Mouse (Mus musculus) left cerebral cortex, adult 18-20 months (tissue): Measurements from ENCODE around the gene G0s2. TPM values are rescaled to one million over a fixed set of nuclear protein-coding genes. Genes with fewer than 3 reads are reported as not detected.

Experiments
- DNase-seq, 2 experiments: peaks; one replicate each; pipeline ENCODE4 v3.0.0; 2021 to 2022; ENCODE audit warnings: low spot score in 2 of 2, mixed read lengths in 1 of 2
- long read RNA-seq, 2 experiments: library from polyadenylated mRNA; stranded (forward); transcript quantifications; one replicate each; pipeline ENCODE4 v2.0.0; 2021
- total RNA-seq, 2 experiments: library from RNA; stranded (reverse); gene quantifications; 2 replicates each; pipeline ENCODE4 v1.2.3; 2021

G0s2 gene
- 1 to 10 TPM; 7.3 to 8.0 TPM for total RNA-seq
- long read RNA-seq, experiment 1, transcript G0s2-201 (2 exons, 871 nt) = major isoform, 5 of 5 reads
- long read RNA-seq, experiment 1, partial matches to known transcripts = 0 of 5 reads
- long read RNA-seq, experiment 1, other reads (novel, unspliced or antisense) = 0 of 5 reads
- long read RNA-seq, experiment 2, transcript G0s2-201 (2 exons, 871 nt) = major isoform, 6 of 6 reads
- long read RNA-seq, experiment 2, partial matches to known transcripts = 0 of 6 reads
- long read RNA-seq, experiment 2, other reads (novel, unspliced or antisense) = 0 of 6 reads

- peak; percentile 47 for DNase-seq
These were observed at the start of gene G0s2 for GRCm38 (mm10) chr1:193272916-193273601. G0s2 (minus strand) TSS chr1:193273217.

- DNase-seq = peak in 1 of 2 experiments; percentile 34
These were observed 47.4 kb upstream of the G0s2 start for GRCm38 (mm10) chr1:193320398-193320797.

- no peak for DNase-seq
These were observed 46.7 kb upstream of the G0s2 start for GRCm38 (mm10) chr1:193319721-193320120.

GRCm38 (mm10) chr1:193317159-193317559 lies 44.1 kb upstream of the G0s2 start:
- DNase-seq = peak; percentile 26 to 45

GRCm38 (mm10) chr1:193316358-193316750 lies 43.3 kb upstream of the G0s2 start:
- DNase-seq = no peak

GRCm38 (mm10) chr1:193315705-193316357 lies 42.8 kb upstream of the G0s2 start:
- peak; percentile 44 to 65 for DNase-seq

- no peak for DNase-seq
These were observed 38.6 kb upstream of the G0s2 start for GRCm38 (mm10) chr1:193311596-193311995.

GRCm38 (mm10) chr1:193310519-193311085 lies 37.6 kb upstream of the G0s2 start:
- no peak for DNase-seq

- no peak for DNase-seq
These were observed 36.9 kb upstream of the G0s2 start for GRCm38 (mm10) chr1:193309785-193310518.

GRCm38 (mm10) chr1:193306832-193307231 lies 33.8 kb upstream of the G0s2 start:
- no peak for DNase-seq

- DNase-seq = no peak
These were observed 32.4 kb upstream of the G0s2 start for GRCm38 (mm10) chr1:193305386-193305785.

- no peak for DNase-seq
These were observed 30.1 kb upstream of the G0s2 start for GRCm38 (mm10) chr1:193303096-193303495.

GRCm38 (mm10) chr1:193302093-193302405 lies 29.0 kb upstream of the G0s2 start:
- no peak for DNase-seq

GRCm38 (mm10) chr1:193301216-193302092 lies 28.4 kb upstream of the G0s2 start:
- no peak for DNase-seq

- no peak for DNase-seq
These were observed 27.0 kb upstream of the G0s2 start for GRCm38 (mm10) chr1:193299995-193300394.

- DNase-seq = no peak
These were observed 25.2 kb upstream of the G0s2 start for GRCm38 (mm10) chr1:193298141-193298765.

GRCm38 (mm10) chr1:193295920-193296319 lies 22.9 kb upstream of the G0s2 start:
- DNase-seq = no peak

- no peak for DNase-seq
These were observed 20.9 kb upstream of the G0s2 start for GRCm38 (mm10) chr1:193293926-193294325.

GRCm38 (mm10) chr1:193293039-193293438 lies 20.0 kb upstream of the G0s2 start:
- DNase-seq = no peak

- DNase-seq = no peak
These were observed 17.7 kb upstream of the G0s2 start for GRCm38 (mm10) chr1:193290686-193291085.
